Mouse (Mus musculus) cerebral cortex, adult 2 months (tissue): ENCODE results near the gene Sinhcaf.

Source experiments
- WGBS: fragments of 180-500 bp; shearing (Covaris S2); methylation state at CpG from one replicate; pipeline ENCODE4 v1.1.7; 2018; 5-methylcytosine and 5-hydroxymethylcytosine counted together

Gene Sinhcaf

DNA sequence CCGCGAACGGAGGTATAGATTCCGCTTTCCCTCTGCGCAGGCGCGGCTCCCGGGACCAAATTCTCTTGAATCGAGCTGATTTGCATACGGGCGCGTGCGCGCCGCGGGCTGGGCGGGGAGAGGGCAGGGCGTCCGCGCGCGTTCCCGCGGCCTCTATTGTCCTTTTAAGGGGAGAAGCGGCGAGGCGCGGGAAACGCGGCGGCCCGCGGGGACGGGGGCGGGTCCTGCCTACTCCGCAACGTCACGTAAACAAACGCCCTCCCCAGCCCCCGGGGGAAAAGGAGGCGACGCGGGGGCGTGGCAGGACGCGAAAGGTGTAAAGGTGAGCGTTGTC, at the start of gene Sinhcaf:
TSS of gene Sinhcaf (minus strand) at position 59 of the 334 bp plus-strand sequence.
- under 1% methylated on average over 47 of the region's 47 CpGs for WGBS

DNA sequence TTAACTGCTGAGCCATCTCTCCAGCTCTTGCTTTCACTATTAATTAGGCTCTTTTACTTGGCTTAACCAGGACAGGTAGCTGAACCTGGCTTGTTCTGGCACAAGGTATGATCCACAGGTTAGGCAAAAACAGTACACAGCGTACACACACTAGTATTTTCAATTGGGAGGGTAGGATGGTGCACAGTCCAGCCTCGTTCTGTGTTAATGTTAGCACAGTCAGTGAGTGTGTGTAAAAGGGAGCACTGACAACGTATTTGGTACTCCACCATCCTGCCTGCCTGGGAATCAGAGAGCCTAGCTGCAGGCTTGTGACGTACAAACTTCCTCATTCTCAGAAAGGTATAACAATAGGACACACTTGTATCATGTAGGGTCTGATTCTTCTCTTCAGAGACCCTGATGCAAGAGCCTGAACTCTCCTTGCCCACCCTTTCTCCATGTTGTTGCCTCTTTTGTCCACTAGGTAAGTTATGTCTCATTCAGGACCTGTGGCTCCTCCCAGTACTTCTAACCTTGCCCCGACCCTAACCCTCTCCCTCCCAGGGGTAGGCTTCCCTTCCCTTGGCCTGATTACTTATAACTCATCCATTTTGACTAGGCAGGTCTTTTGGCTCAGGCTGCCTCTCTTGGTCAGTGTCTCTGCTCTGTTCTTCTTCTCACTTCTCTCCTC, 48.2 kb upstream of the Sinhcaf start:
- WGBS, result 78% methylated on average over 5 of the region's 5 CpGs

GRCm38 (mm10) chr6:148993117-148994077, 47.1 kb upstream of the Sinhcaf start:
- WGBS, result 35% methylated on average over 9 of the region's 9 CpGs

GRCm38 (mm10) chr6:148992373-148993116, 46.3 kb upstream of the Sinhcaf start:
- WGBS, result 84% methylated on average over 4 of the region's 4 CpGs

- WGBS, result 65% methylated on average over 6 of the region's 6 CpGs
Measured at GRCm38 (mm10) chr6:148991660-148992372, 45.5 kb upstream of the Sinhcaf start.

DNA sequence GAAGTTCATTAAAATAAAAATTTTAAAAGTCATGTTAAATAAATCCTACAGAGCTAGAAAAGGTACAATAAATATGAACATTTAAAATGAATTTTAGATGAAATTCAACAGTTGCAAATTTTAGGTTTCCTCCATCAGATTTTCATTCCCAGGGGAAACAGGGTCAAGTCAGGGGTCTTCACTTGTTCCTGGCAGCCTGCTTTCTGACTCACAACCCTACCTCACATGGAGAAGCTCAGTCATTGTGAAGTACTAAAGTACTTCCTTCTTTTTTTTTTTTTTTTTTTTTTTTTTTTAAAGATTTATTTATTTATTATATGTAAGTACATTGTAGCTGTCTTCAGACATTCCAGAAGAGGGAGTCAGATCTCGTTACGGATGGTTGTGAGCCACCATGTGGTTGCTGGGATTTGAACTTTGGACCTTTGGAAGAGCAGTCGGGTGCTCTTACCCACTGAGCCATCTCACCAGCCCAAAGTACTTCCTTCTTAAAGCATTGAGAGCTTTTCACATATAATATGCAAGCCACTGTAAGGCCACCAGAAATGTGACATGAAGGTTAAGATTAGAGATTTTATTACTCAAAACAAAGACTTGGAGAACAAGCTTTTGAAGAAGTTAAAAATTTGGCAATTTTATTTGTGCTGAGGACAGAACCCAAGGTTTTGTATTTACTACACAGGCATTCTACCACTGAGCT, 43.7 kb upstream of the Sinhcaf start:
- 91% methylated on average over 1 of the region's 3 CpGs for WGBS

GRCm38 (mm10) chr6:148986003-148986402, 39.7 kb upstream of the Sinhcaf start:
- 86% methylated on average over 4 of the region's 4 CpGs for WGBS

DNA sequence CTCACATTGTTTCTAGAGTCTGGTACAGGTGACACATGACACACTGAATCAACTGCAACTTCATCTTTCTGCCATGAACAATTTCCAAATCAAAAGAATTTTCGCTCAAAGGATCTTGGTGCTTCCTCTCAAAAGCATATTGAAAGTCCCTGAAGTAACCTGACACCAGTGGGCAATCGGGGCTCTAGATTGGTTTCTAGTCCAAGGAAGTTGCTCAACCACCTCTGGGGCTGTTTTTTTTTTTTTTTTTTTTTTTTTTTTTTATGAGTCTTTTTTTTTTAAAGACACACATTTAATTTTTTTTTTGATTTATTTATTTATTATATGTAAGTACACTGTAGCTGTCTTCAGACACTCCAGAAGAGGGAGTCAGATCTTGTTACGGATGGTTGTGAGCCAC, 34.2 kb upstream of the Sinhcaf start:
- 74% methylated on average over 3 of the region's 3 CpGs for WGBS

DNA sequence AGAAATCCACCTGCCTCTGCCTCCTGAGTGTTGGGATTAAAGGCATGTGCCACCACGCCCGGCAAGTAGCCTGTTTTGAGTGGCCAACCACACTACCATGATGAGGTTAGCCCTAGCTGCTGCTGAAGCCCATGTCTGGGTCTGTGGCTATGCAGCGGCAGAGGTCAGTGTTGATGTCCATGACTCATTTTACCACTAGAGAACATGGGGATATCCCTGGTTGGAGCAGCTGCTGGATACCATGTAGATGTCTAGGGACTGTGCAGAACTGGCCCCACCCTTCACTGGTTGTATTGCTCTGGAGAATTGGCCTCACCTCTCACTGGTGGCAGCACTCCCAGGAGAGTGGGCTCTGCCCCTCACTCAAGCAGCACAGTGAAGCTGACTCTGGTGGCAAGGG, 28.8 kb upstream of the Sinhcaf start:
- WGBS, result 96% methylated on average over 3 of the region's 3 CpGs

- 82% methylated on average over 2 of the region's 2 CpGs for WGBS
Measured at GRCm38 (mm10) chr6:148972891-148973290, 26.6 kb upstream of the Sinhcaf start.

DNA sequence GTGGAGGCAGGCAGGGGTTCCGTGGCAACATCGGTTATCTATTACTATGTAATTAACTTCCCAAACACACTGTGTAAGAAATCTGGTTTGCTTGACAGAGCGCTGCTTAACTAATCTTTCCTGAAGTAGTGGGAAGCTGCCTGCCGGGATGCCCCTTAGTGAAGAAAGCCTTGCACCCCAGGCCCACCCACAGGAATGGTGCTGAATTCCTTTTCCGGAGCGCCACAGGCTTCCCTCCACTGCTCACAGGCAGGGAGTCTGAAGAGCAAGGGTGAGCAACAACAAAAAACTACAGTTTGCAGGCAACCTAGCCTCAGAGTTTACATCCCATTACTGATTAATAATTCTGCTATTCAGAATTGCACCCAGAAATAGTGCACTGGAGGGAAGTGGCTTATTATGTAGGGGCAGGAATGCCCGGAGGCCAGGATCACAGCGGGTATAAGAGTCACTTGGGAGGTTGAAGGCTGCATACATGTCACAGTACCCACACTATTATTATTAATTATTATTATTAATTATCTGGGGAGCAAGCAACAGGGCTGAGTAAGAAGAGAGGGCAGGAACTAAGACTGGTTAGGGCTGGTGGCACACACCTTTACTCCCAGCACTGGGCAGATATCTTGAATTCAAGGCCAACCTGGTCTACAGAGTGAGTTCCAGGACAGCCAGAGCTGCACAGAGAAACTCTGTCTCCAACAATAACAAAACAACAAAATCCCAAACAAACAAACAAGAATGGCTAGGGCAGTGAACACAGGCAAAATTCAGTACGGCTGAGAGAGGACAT, 26.0 kb upstream of the Sinhcaf start:
- 60% methylated on average over 9 of the region's 9 CpGs for WGBS

DNA sequence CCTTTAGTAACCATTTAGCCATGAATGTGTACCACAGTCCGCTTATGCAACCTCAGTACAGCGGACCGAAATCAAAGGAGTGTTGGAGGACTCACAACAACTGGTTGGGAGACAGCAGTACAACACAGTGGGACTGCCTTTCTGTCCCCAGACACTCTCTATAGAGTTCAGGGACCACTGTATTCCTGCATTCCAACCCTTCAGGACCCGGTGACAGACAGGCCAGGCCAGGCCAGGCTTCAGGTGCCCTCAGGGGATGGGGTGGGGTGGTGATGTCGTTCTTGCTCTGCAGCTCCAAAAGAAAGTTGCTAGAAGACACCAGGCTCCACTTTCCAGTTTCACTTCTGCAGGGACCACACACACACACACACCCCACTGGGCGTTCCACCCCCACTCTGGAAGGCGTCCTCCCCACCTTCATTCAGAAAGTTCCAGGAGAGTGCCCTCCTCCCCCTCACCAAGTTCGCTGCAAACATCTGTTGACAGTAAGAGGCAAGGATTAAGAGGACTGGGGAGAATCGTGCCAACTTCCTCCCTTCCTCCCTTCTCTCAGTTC, 25.2 kb upstream of the Sinhcaf start:
- WGBS, result 45% methylated on average over 9 of the region's 9 CpGs

- 60% methylated on average over 1 of the region's 1 CpGs for WGBS
Measured at GRCm38 (mm10) chr6:148961285-148961684, 15.0 kb upstream of the Sinhcaf start.

- WGBS, result 74% methylated on average over 4 of the region's 4 CpGs
Measured at GRCm38 (mm10) chr6:148959540-148960238, 13.4 kb upstream of the Sinhcaf start.

DNA sequence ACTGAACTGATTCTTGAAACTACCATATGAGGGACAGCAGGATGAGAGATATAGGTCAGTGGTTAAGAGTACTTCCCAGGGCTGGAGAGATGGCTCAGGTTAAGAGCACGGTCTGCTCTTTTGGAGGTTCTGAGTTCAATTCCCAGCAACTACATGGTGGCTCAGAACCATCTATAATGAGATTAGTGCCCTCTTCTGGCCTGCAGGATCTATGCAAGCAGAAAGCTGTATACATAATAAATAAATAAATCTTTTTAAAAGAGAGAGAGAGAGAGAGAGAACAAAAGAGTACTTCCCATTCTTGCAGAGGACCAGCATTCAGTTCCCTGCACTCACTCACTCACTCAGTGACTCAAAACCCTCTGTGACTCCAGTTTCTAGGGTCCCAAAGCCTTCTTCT, 12.4 kb upstream of the Sinhcaf start:
- 100% methylated on average over 1 of the region's 1 CpGs for WGBS

- 92% methylated on average over 3 of the region's 3 CpGs for WGBS
Measured at GRCm38 (mm10) chr6:148957046-148957445, 10.8 kb upstream of the Sinhcaf start.

DNA sequence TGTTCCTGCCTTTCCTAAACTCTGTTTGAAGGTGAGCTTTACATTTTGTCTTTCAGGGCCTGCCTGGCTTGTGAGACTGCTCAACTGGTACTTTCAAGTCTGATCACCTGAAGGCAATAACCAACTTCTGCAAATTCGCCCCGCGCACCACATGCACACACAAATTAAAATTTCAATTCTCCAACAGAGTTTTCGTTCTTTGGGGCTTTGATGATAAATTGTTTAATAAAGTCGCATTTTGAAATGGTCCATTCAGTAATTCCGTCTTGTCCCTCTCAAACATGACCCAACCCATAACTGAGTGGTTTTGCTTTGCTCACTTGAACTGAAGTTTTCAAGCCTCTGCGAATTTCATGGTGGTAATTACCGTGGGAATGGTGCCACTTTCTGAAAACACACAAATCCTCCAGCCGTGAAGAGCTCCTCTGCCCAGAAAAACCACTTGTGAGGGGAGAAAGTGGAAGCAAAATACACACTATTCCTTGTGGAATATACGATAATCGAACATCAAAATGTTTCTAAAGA, 676 bp upstream of the Sinhcaf start:
- 17% methylated on average over 11 of the region's 11 CpGs for WGBS

DNA sequence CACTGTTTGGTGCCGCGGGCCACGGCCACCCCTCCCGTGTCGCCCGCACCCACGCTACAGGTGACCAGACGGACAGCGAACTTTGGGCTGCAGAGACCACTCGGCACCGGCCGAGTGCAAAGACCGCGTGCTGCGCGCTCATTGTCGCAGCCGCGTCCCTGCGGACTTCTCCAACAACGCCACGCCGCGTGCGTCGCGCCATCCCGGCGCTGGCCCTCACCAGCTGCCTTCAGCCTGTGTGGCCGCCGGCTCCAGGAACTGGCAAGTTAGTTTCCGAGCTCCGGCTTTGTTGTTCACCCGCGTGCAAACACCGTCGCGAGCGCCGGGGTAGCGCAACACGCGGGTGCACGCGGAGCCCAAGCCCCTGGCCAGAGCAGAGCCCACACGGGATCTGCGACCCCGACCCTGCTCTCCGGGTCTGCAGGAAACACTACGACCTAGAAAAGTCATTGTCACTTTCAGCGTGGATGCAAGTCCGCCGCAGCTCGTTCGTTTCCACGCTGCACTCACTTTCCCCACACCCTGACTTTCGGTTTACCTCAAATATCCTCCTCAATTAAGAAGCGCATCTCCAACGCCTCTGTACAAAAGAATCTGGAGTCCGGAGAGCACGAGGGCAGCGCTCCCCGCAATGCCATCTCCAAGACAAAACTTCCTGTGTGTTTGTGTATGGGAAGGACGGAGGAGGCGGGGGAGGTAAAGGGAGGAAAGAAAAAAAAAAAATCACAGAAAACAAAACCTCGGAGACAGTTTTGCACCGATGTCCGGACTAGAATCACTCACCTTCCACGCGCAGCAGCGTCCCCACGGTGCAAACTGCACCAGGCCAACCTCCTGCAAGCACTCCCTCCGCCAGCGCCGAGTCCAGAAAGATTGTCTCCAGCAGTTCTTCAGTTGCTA, 508 bp downstream of the Sinhcaf start:
- under 1% methylated on average over 75 of the region's 75 CpGs for WGBS
